Mouse (Mus musculus): Measurements from ENCODE around the gene Kptn.

The Kptn gene

GRCm38 (mm10) chr7:16119569-16120261 lies at the start of gene Kptn:
TSS of gene Kptn (plus strand) at chr7:16119895.
- peak; percentile 93 for DNase-seq (ENCODE audit: low read depth, low spot score)

GRCm38 (mm10) chr7:16070846-16071245 lies 48.8 kb upstream of the Kptn start:
- DNase-seq (ENCODE audit: low read depth, low spot score): no peak

GRCm38 (mm10) chr7:16071906-16072305 lies 47.8 kb upstream of the Kptn start:
- no peak for DNase-seq (ENCODE audit: low read depth, low spot score)

GRCm38 (mm10) chr7:16079947-16080346 lies 39.7 kb upstream of the Kptn start:
- DNase-seq (ENCODE audit: low read depth, low spot score): no peak

GRCm38 (mm10) chr7:16080581-16080980 lies 39.1 kb upstream of the Kptn start:
- DNase-seq (ENCODE audit: low read depth, low spot score): no peak

GRCm38 (mm10) chr7:16083361-16083760 lies 36.3 kb upstream of the Kptn start:
- no peak for DNase-seq (ENCODE audit: low read depth, low spot score)

- no peak for DNase-seq (ENCODE audit: low read depth, low spot score)
Observed at GRCm38 (mm10) chr7:16087587-16087986, 32.1 kb upstream of the Kptn start.

- DNase-seq (ENCODE audit: low read depth, low spot score): no peak
Observed at GRCm38 (mm10) chr7:16094592-16094991, 25.1 kb upstream of the Kptn start.

GRCm38 (mm10) chr7:16098021-16099017 lies 21.4 kb upstream of the Kptn start, which contains the start of gene Napa:
TSS of gene Napa (plus strand) at chr7:16098458.
- DNase-seq (ENCODE audit: low read depth, low spot score): peak; percentile 100

- no peak for DNase-seq (ENCODE audit: low read depth, low spot score)
Observed at GRCm38 (mm10) chr7:16099901-16100300, 19.8 kb upstream of the Kptn start.

GRCm38 (mm10) chr7:16101081-16101480 lies 18.6 kb upstream of the Kptn start:
- DNase-seq (ENCODE audit: low read depth, low spot score): no peak

- no peak for DNase-seq (ENCODE audit: low read depth, low spot score)
Observed at GRCm38 (mm10) chr7:16101726-16102475, 17.8 kb upstream of the Kptn start.

GRCm38 (mm10) chr7:16102686-16103226 lies 16.9 kb upstream of the Kptn start:
- no peak for DNase-seq (ENCODE audit: low read depth, low spot score)

GRCm38 (mm10) chr7:16103760-16104159 lies 15.9 kb upstream of the Kptn start:
- no peak for DNase-seq (ENCODE audit: low read depth, low spot score)

- no peak for DNase-seq (ENCODE audit: low read depth, low spot score)
Observed at GRCm38 (mm10) chr7:16104611-16105388, 14.9 kb upstream of the Kptn start.

- DNase-seq (ENCODE audit: low read depth, low spot score): no peak
Observed at GRCm38 (mm10) chr7:16108886-16109542, 10.7 kb upstream of the Kptn start.

- no peak for DNase-seq (ENCODE audit: low read depth, low spot score)
Observed at GRCm38 (mm10) chr7:16110158-16110557, 9.5 kb upstream of the Kptn start.

GRCm38 (mm10) chr7:16111284-16112090 lies 8.2 kb upstream of the Kptn start:
- DNase-seq (ENCODE audit: low read depth, low spot score): no peak

GRCm38 (mm10) chr7:16116418-16116817 lies 3.3 kb upstream of the Kptn start:
- DNase-seq (ENCODE audit: low read depth, low spot score): no peak

Data from CD4-positive helper T cell, adult 2 months (primary cell).